Mouse (Mus musculus): ENCODE measurements around the gene Pfkl.

- TF ChIP-seq CTCF (IDR thresholded peaks at IDR 0.05; ENCODE audit: extremely low read depth, insufficient read depth, insufficient read length, insufficient replicate concordance): no peak
- no peak for TF ChIP-seq POLR2A (IDR thresholded peaks at IDR 0.05; ENCODE audit: low read depth, low read length)
Measured at GRCm38 (mm10) chr10:78009945-78010293, at the start of gene Pfkl.
